Mouse (Mus musculus): ENCODE measurements around the gene Nfe2l1. TPM values are rescaled to one million over a fixed set of nuclear protein-coding genes. Genes with fewer than 3 reads are reported as not detected.
"Not testable (repeated sequence)": the region's sequence is repeated elsewhere in the genome, so short reads cannot be mapped to it uniquely, and the experiment has no call there.

Gene Nfe2l1
- polyA plus RNA-seq, 1 experiment = 89.3 TPM

GRCm38 (mm10) chr11:96816494-96816893 lies 13.3 kb downstream of the Nfe2l1 start:
- Histone ChIP-seq H3K27me3 (ENCODE audit: control insufficient read depth, insufficient read depth, insufficient read length) (no peaks in the 10 kb centered on the region), H3K36me3 (ENCODE audit: control insufficient read depth, insufficient read depth) (peaks cover 82% of the 10 kb centered on the region), H3K4me3 (ENCODE audit: insufficient read depth, poor library complexity, severe bottlenecking) (no peak overlapping the region), H3K79me2 (ENCODE audit: control insufficient read depth, insufficient read depth) (peaks cover 43% of the 10 kb centered on the region), H3ac (ENCODE audit: control insufficient read depth, insufficient read length, low read depth) (no peak overlapping the region), H3K79me3 (ENCODE audit: low read depth) (peaks cover 21% of the 10 kb centered on the region)
- TF ChIP-seq CTCF (IDR thresholded peaks at IDR 0.05; ENCODE audit: control insufficient read depth, insufficient read depth, insufficient read length) (no peak), MYOD1 (IDR thresholded peaks at IDR 0.05; ENCODE audit: control insufficient read depth, insufficient read length, low read depth) (no peak), MYOG (IDR thresholded peaks at IDR 0.05; ENCODE audit: control insufficient read depth, extremely low read depth, insufficient read length) (no peak), CEBPB (IDR thresholded peaks at IDR 0.05; ENCODE audit: low read depth) (no peak), USF1 (IDR thresholded peaks at IDR 0.05; ENCODE audit: low read depth) (no peak), FOSL1 (IDR thresholded peaks at IDR 0.05; ENCODE audit: insufficient read depth, low read length, poor library complexity, severe bottlenecking) (no peak), MAX (IDR thresholded peaks at IDR 0.05) (no peak)

DNA sequence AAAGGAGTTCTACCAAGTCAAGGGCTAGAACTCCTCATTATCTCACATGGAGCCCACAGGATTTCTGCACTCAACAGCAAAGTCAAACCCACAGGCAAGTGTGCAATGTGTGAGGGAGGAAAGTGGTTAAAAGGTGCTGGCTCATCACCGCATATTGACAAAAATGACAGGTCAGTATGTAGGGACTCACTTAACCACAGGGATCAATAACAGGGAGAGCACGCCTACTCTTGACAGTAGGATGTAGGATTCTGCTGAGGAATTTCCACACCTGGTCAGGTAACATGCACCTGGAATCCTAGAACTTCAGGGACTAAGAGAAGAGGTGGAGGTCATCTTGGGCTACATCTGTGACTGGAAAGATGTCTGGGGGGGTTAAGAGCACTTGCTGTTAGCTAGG lies 13.9 kb downstream of the Nfe2l1 start:
- TF ChIP-seq USF1 (IDR thresholded peaks at IDR 0.05; ENCODE audit: low read depth) (no peak), CEBPB (IDR thresholded peaks at IDR 0.05; ENCODE audit: low read depth) (no peak), MAX (IDR thresholded peaks at IDR 0.05) (no peak), FOSL1 (IDR thresholded peaks at IDR 0.05; ENCODE audit: insufficient read depth, low read length, poor library complexity, severe bottlenecking) (no peak), CTCF (IDR thresholded peaks at IDR 0.05; ENCODE audit: control insufficient read depth, insufficient read depth, insufficient read length) (no peak), MYOD1 (IDR thresholded peaks at IDR 0.05; ENCODE audit: control insufficient read depth, insufficient read length, low read depth) (no peak), MYOG (IDR thresholded peaks at IDR 0.05; ENCODE audit: control insufficient read depth, extremely low read depth, insufficient read length) (no peak)
- Histone ChIP-seq H3K36me3 (ENCODE audit: control insufficient read depth, insufficient read depth) (peaks cover 80% of the 10 kb centered on the region), H3K27me3 (ENCODE audit: control insufficient read depth, insufficient read depth, insufficient read length) (no peaks in the 10 kb centered on the region), H3K79me2 (ENCODE audit: control insufficient read depth, insufficient read depth) (peaks cover 37% of the 10 kb centered on the region), H3ac (ENCODE audit: control insufficient read depth, insufficient read length, low read depth) (no peak overlapping the region), H3K4me3 (ENCODE audit: insufficient read depth, poor library complexity, severe bottlenecking) (no peak overlapping the region), H3K79me3 (ENCODE audit: low read depth) (peaks cover 15% of the 10 kb centered on the region)

GRCm38 (mm10) chr11:96814443-96814842 lies 15.3 kb downstream of the Nfe2l1 start:
- Histone ChIP-seq H3K79me3 (ENCODE audit: low read depth) (peaks cover 7% of the 10 kb centered on the region), H3K36me3 (ENCODE audit: control insufficient read depth, insufficient read depth) (peaks cover 78% of the 10 kb centered on the region), H3ac (ENCODE audit: control insufficient read depth, insufficient read length, low read depth) (no peak overlapping the region), H3K27me3 (ENCODE audit: control insufficient read depth, insufficient read depth, insufficient read length) (no peaks in the 10 kb centered on the region), H3K79me2 (ENCODE audit: control insufficient read depth, insufficient read depth) (peaks cover 22% of the 10 kb centered on the region), H3K4me3 (ENCODE audit: insufficient read depth, poor library complexity, severe bottlenecking) (no peak overlapping the region)
- TF ChIP-seq CEBPB (IDR thresholded peaks at IDR 0.05; ENCODE audit: low read depth) (no peak), MAX (IDR thresholded peaks at IDR 0.05) (no peak), FOSL1 (IDR thresholded peaks at IDR 0.05; ENCODE audit: insufficient read depth, low read length, poor library complexity, severe bottlenecking) (no peak), CTCF (IDR thresholded peaks at IDR 0.05; ENCODE audit: control insufficient read depth, insufficient read depth, insufficient read length) (no peak), MYOD1 (IDR thresholded peaks at IDR 0.05; ENCODE audit: control insufficient read depth, insufficient read length, low read depth) (no peak), MYOG (IDR thresholded peaks at IDR 0.05; ENCODE audit: control insufficient read depth, extremely low read depth, insufficient read length) (no peak), USF1 (IDR thresholded peaks at IDR 0.05; ENCODE audit: low read depth) (no peak)

DNA sequence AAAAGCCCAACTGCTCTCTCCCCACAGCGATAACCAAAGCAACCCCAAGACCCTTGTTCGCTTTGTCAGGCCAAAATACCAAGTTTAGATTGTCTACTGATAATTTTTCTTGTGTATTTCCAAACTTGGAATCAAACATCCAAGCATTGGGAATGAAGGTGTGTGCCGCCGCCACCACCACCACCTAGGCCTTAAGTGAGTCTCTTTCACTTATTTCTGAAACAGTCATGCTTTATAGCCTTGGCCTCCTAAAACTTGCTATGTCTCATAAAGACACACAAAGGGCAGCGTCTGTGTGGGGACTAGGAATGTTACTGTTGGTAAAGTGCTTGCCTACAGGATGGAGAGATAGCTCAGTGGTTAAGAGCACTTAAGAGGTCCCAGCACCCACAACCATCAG lies 15.8 kb downstream of the Nfe2l1 start:
- peaks cover 19% of the 10 kb centered on the region for H3K79me2 ChIP-seq (ENCODE audit: control insufficient read depth, insufficient read depth)
- peaks cover 78% of the 10 kb centered on the region for H3K36me3 ChIP-seq (ENCODE audit: control insufficient read depth, insufficient read depth)
- H3K27me3 ChIP-seq (ENCODE audit: control insufficient read depth, insufficient read depth, insufficient read length) = no peaks in the 10 kb centered on the region
- H3K4me3 ChIP-seq (ENCODE audit: insufficient read depth, poor library complexity, severe bottlenecking) = no peak overlapping the region
- H3ac ChIP-seq (ENCODE audit: control insufficient read depth, insufficient read length, low read depth) = no peak overlapping the region
- TF ChIP-seq CEBPB (IDR thresholded peaks at IDR 0.05; ENCODE audit: low read depth) (no peak), FOSL1 (IDR thresholded peaks at IDR 0.05; ENCODE audit: insufficient read depth, low read length, poor library complexity, severe bottlenecking) (no peak), MAX (IDR thresholded peaks at IDR 0.05) (no peak), CTCF (IDR thresholded peaks at IDR 0.05; ENCODE audit: control insufficient read depth, insufficient read depth, insufficient read length) (no peak), MYOD1 (IDR thresholded peaks at IDR 0.05; ENCODE audit: control insufficient read depth, insufficient read length, low read depth) (no peak), USF1 (IDR thresholded peaks at IDR 0.05; ENCODE audit: low read depth) (no peak), MYOG (IDR thresholded peaks at IDR 0.05; ENCODE audit: control insufficient read depth, extremely low read depth, insufficient read length) (no peak)
- H3K79me3 ChIP-seq (ENCODE audit: low read depth) = peaks cover 4% of the 10 kb centered on the region

- peaks cover 78% of the 10 kb centered on the region for H3K36me3 ChIP-seq (ENCODE audit: control insufficient read depth, insufficient read depth)
- TF ChIP-seq CTCF (IDR thresholded peaks at IDR 0.05; ENCODE audit: control insufficient read depth, insufficient read depth, insufficient read length) (no peak), MYOD1 (IDR thresholded peaks at IDR 0.05; ENCODE audit: control insufficient read depth, insufficient read length, low read depth) (no peak), MYOG (IDR thresholded peaks at IDR 0.05; ENCODE audit: control insufficient read depth, extremely low read depth, insufficient read length) (no peak), FOSL1 (IDR thresholded peaks at IDR 0.05; ENCODE audit: insufficient read depth, low read length, poor library complexity, severe bottlenecking) (no peak), USF1 (IDR thresholded peaks at IDR 0.05; ENCODE audit: low read depth) (no peak), CEBPB (IDR thresholded peaks at IDR 0.05; ENCODE audit: low read depth) (no peak), MAX (IDR thresholded peaks at IDR 0.05) (no peak)
Measured at GRCm38 (mm10) chr11:96813455-96813854, 16.3 kb downstream of the Nfe2l1 start.

GRCm38 (mm10) chr11:96811188-96811587 lies 18.6 kb downstream of the Nfe2l1 start:
- H3K4me3 ChIP-seq (ENCODE audit: insufficient read depth, poor library complexity, severe bottlenecking); H3ac ChIP-seq (ENCODE audit: control insufficient read depth, insufficient read length, low read depth); H3K27me3 ChIP-seq (ENCODE audit: control insufficient read depth, insufficient read depth, insufficient read length); H3K79me3 ChIP-seq (ENCODE audit: low read depth); H3K79me2 ChIP-seq (ENCODE audit: control insufficient read depth, insufficient read depth): not testable (repeated sequence)
- H3K36me3 ChIP-seq (ENCODE audit: control insufficient read depth, insufficient read depth) = peaks cover 78% of the 10 kb centered on the region

More at GRCm38 (mm10) chr11:96813455-96813854, 16.3 kb downstream of the Nfe2l1 start:
- Histone ChIP-seq H3K27me3 (ENCODE audit: control insufficient read depth, insufficient read depth, insufficient read length) (no peaks in the 10 kb centered on the region), H3K79me3 (ENCODE audit: low read depth) (peaks cover 2% of the 10 kb centered on the region), H3K4me3 (ENCODE audit: insufficient read depth, poor library complexity, severe bottlenecking) (no peak overlapping the region), H3ac (ENCODE audit: control insufficient read depth, insufficient read length, low read depth) (no peak overlapping the region), H3K79me2 (ENCODE audit: control insufficient read depth, insufficient read depth) (peaks cover 14% of the 10 kb centered on the region)
